In genomic region chr12:69907667-69908510, GRCm38 (mm10) we compare ENCODE assay signal across 8 mouse cellular contexts. TPM values are rescaled to one million over a fixed set of nuclear protein-coding genes. Genes with fewer than 3 reads are reported as not detected.
DNase-seq lines count a peak whose midpoint lies in the region; ATAC-seq lines count a peak whose summit lies in the region.

No protein-coding gene starts in this region.

- DNase-seq in lung, adult 18-20 months = no peak
- DNase-seq in cerebellum, postnatal 14 days = peak; percentile 86 to 87
- DNase-seq in frontal cortex, adult 2 months (ENCODE audit: extremely low spot score in 1 of 2, low spot score in 1 of 2) = peak; percentile 70 to 87
- DNase-seq in layer of hippocampus, adult 9-11 months = peak; percentile 69
- peak; percentile 77 for DNase-seq in right cerebral cortex, postnatal 25 days

- ATAC-seq in lung, embryonic 16.5 days (ENCODE audit: low read depth) = peak; percentile 68; the same call in 1 of the 2 replicates
- ATAC-seq in megakaryocyte, adult 5-6 weeks (ENCODE audit: poor library complexity, severe bottlenecking) = peak; percentile 60
- no peak for ATAC-seq in activated CD4-positive, CD25-positive, alpha-beta regulatory T cell, adult 4 months

- H3K27me3 ChIP-seq in lung, embryonic 16.5 days (ENCODE audit: control insufficient read depth, insufficient read depth, low read depth, low read length) = no peaks in the 10 kb centered on the region

- 0 out of 2 replicates have a peak overlapping the region, but pooled peaks have one; percentile 11 for H3K9ac ChIP-seq in lung, embryonic 16.5 days (ENCODE audit: low read length)

- no peaks in the 10 kb centered on the region for H3K36me3 ChIP-seq in lung, embryonic 16.5 days (ENCODE audit: control insufficient read depth, insufficient read depth, low read length)

- H3K27ac ChIP-seq in lung, embryonic 16.5 days (ENCODE audit: low read length) = no peak overlapping the region

- 8% methylated on average over 30 of the region's 30 CpGs for WGBS in lung, embryonic 16.5 days

- no peaks in the 10 kb centered on the region for H3K9me3 ChIP-seq in lung, embryonic 16.5 days (ENCODE audit: control insufficient read depth, low read length)

- peak overlapping the region; percentile 32 for H3K4me3 ChIP-seq in lung, embryonic 16.5 days (ENCODE audit: low read length)

- peaks cover 9% of the 10 kb centered on the region; the same call in 1 of the 2 replicates for H3K4me1 ChIP-seq in lung, embryonic 16.5 days (replicated peaks; ENCODE audit: control insufficient read depth, insufficient read depth, low read length)

- H3K4me2 ChIP-seq in lung, embryonic 16.5 days (ENCODE audit: low read depth, low read length) = peak overlapping the region; percentile 57

RNA-seq across cellular contexts. Expression of gene Map4k5, which starts 14.9 kb away (rescaled TPM):
- 30.8 and 31.0 TPM in 2 replicates for polyA plus RNA-seq in lung, embryonic 16.5 days (2015; fragmentation: Nextera tagmentation; extraction: Ambion mirVana)
- 26.0 and 28.8 TPM in 2 replicates for polyA plus RNA-seq in frontal cortex, adult 2 months (2012; rRNA removed)
- 12.4 and 12.9 TPM in 2 replicates for total RNA-seq in megakaryocyte, adult 5-6 weeks (2015)
- total RNA-seq in megakaryocyte, adult 5-6 weeks (2017) = 14.1 and 18.2 TPM in 2 replicates
- polyA plus RNA-seq in activated CD4-positive, CD25-positive, alpha-beta regulatory T cell, adult 4 months (2017; shearing (Covaris generic)) = 1 to 10 TPM; 2.9 to 3.3 TPM

RNA-seq across cellular contexts. Expression of gene Atl1, which starts 15.5 kb away (rescaled TPM):
- polyA plus RNA-seq in lung, embryonic 16.5 days (2015; fragmentation: Nextera tagmentation; extraction: Ambion mirVana) = 3.9 and 5.4 TPM in 2 replicates
- 90.2 and 117 TPM in 2 replicates for polyA plus RNA-seq in frontal cortex, adult 2 months (2012; rRNA removed)
- 0.75 and 0.98 TPM in 2 replicates for total RNA-seq in megakaryocyte, adult 5-6 weeks (2015)
- 0.95 and 1.8 TPM in 2 replicates for total RNA-seq in megakaryocyte, adult 5-6 weeks (2017)
- under 1 TPM in 1 of 2 experiments, not detected in 1; 0.91 TPM for polyA plus RNA-seq in activated CD4-positive, CD25-positive, alpha-beta regulatory T cell, adult 4 months (2017; shearing (Covaris generic))

Comparison
In these comparisons a context has a peak if more than half of its experiments do, and no peak if none do; other contexts are left out.
1. DNase-seq: peak in cerebellum, postnatal 14 days (2 of 2), frontal cortex, adult 2 months (2 of 2), layer of hippocampus, adult 9-11 months (single experiment) and right cerebral cortex, postnatal 25 days (single experiment); none in lung, adult 18-20 months (0 of 2).
2. RNA of gene Atl1, which starts 15.5 kb away (polyA plus RNA-seq): 90.2 to 117 TPM in frontal cortex, adult 2 months; 3.9 to 5.4 TPM in lung, embryonic 16.5 days and 0.91 TPM in activated CD4-positive, CD25-positive, alpha-beta regulatory T cell, adult 4 months; every median in the first group is over 10 times any median in the second.